In genomic region chr14:55161098-55161634, GRCm38 (mm10) we compare ENCODE assay signal across 7 mouse cellular contexts. TPM values are rescaled to one million over a fixed set of nuclear protein-coding genes. Genes with fewer than 3 reads are reported as not detected.
A peak's percentile ranks its signal among the peaks of the same experiment; 100 is the strongest.
DNase-seq lines count a peak whose midpoint lies in the region; ATAC-seq lines count a peak whose summit lies in the region.

No protein-coding gene starts in this region.

- H3K36me3 ChIP-seq in embryonic facial prominence, embryonic 11.5 days (replicated peaks; ENCODE audit: control insufficient read depth, insufficient read depth, low read depth, low read length): no peaks in the 10 kb centered on the region
- H3K36me3 ChIP-seq in limb, embryonic 11.5 days (ENCODE audit: control insufficient read depth, insufficient read depth, low read length): no peaks in the 10 kb centered on the region
- H3K36me3 ChIP-seq in midbrain, embryonic 14.5 days (ENCODE audit: control insufficient read depth, insufficient read depth, low read length): no peaks in the 10 kb centered on the region

- ATAC-seq in embryonic facial prominence, embryonic 11.5 days (replicated peaks; ENCODE audit: insufficient number of reproducible peaks, low FRiP score, low TSS enrichment, low read depth): peak; percentile 61; the same call in 1 of the 2 replicates
- ATAC-seq in limb, embryonic 11.5 days (ENCODE audit: insufficient number of reproducible peaks, low FRiP score, low TSS enrichment, low read depth): peak; percentile 51; the same call in 1 of the 2 replicates
- ATAC-seq in midbrain, embryonic 14.5 days (ENCODE audit: low FRiP score, low TSS enrichment): peak; percentile 62; the same call in 1 of the 2 replicates

- peak overlapping the region; percentile 31 for H3K4me2 ChIP-seq in embryonic facial prominence, embryonic 11.5 days (ENCODE audit: low read depth, low read length)
- peak overlapping the region; percentile 45; the same call in 1 of the 2 replicates for H3K4me2 ChIP-seq in limb, embryonic 11.5 days (ENCODE audit: low read depth, severe bottlenecking)
- H3K4me2 ChIP-seq in midbrain, embryonic 14.5 days (ENCODE audit: low read length): peak overlapping the region; percentile 51

- no peaks in the 10 kb centered on the region for H3K27me3 ChIP-seq in embryonic facial prominence, embryonic 11.5 days (ENCODE audit: control insufficient read depth, insufficient read depth, low read length)
- no peaks in the 10 kb centered on the region for H3K27me3 ChIP-seq in limb, embryonic 11.5 days (ENCODE audit: control insufficient read depth, insufficient read depth, low read length)
- no peaks in the 10 kb centered on the region for H3K27me3 ChIP-seq in midbrain, embryonic 14.5 days (ENCODE audit: control insufficient read depth, insufficient read depth, low read length)

- no peak overlapping the region for H3K9ac ChIP-seq in embryonic facial prominence, embryonic 11.5 days (replicated peaks; ENCODE audit: low read length)
- no peak overlapping the region for H3K9ac ChIP-seq in limb, embryonic 11.5 days (ENCODE audit: low read length)
- no peak overlapping the region for H3K9ac ChIP-seq in midbrain, embryonic 14.5 days (replicated peaks; ENCODE audit: low read length)

- DNase-seq in adrenal gland, postnatal 10 days: peak; percentile 89
- DNase-seq in embryonic facial prominence, embryonic 11.5 days (ENCODE audit: low spot score): peak; percentile 85
- peak; percentile 61 to 86 for DNase-seq in heart, adult 18-20 months
- peak; percentile 78 for DNase-seq in kidney, adult 18-20 months
- peak; percentile 89 for DNase-seq in limb, embryonic 11.5 days (ENCODE audit: low spot score)
- peak; percentile 88 for DNase-seq in midbrain, embryonic 14.5 days
- peak; percentile 40 to 73 for DNase-seq in spleen, adult 18-20 months

- no peak overlapping the region for H3K27ac ChIP-seq in embryonic facial prominence, embryonic 11.5 days (replicated peaks; ENCODE audit: low read depth, low read length)
- H3K27ac ChIP-seq in limb, embryonic 11.5 days (replicated peaks; ENCODE audit: low read depth, low read length): no peak overlapping the region
- H3K27ac ChIP-seq in midbrain, embryonic 14.5 days (replicated peaks; ENCODE audit: low read depth, low read length): no peak overlapping the region

- 32% methylated on average over 14 of the region's 14 CpGs for WGBS in embryonic facial prominence, embryonic 11.5 days
- 29% methylated on average over 14 of the region's 14 CpGs for WGBS in limb, embryonic 11.5 days
- WGBS in midbrain, embryonic 14.5 days: 30% methylated on average over 14 of the region's 14 CpGs

- no peaks in the 10 kb centered on the region for H3K9me3 ChIP-seq in embryonic facial prominence, embryonic 11.5 days (replicated peaks; ENCODE audit: control insufficient read depth, low read length)
- H3K9me3 ChIP-seq in limb, embryonic 11.5 days (ENCODE audit: control insufficient read depth, low read length): no peaks in the 10 kb centered on the region
- no peaks in the 10 kb centered on the region for H3K9me3 ChIP-seq in midbrain, embryonic 14.5 days (ENCODE audit: control insufficient read depth, low read length)

- no peak overlapping the region for H3K4me3 ChIP-seq in embryonic facial prominence, embryonic 11.5 days (ENCODE audit: low read depth, low read length)
- 0 out of 2 replicates have a peak overlapping the region, but pooled peaks have one; percentile 12 for H3K4me3 ChIP-seq in limb, embryonic 11.5 days (ENCODE audit: low read depth, low read length)
- H3K4me3 ChIP-seq in midbrain, embryonic 14.5 days (replicated peaks; ENCODE audit: low read depth, low read length): no peak overlapping the region

- no peaks in the 10 kb centered on the region for H3K4me1 ChIP-seq in embryonic facial prominence, embryonic 11.5 days (ENCODE audit: control insufficient read depth, insufficient read depth, low read length)
- H3K4me1 ChIP-seq in limb, embryonic 11.5 days (ENCODE audit: control insufficient read depth, insufficient read depth, low read length): no peaks in the 10 kb centered on the region
- no peaks in the 10 kb centered on the region for H3K4me1 ChIP-seq in midbrain, embryonic 14.5 days (ENCODE audit: control insufficient read depth, insufficient read depth, low read length)

RNA-seq across cellular contexts. Expression of gene Jph4, which starts 44.4 kb away (rescaled TPM):
- total RNA-seq in adrenal gland, postnatal 10 days (2021): 1 to 10 TPM; 4.3 to 7.5 TPM
- polyA plus RNA-seq in embryonic facial prominence, embryonic 11.5 days (2014; fragmentation: Nextera tagmentation; extraction: Ambion mirVana): 1.2 and 1.3 TPM in 2 replicates
- total RNA-seq in heart, adult 18-20 months (2021): under 1 TPM in 1 of 2 experiments, not detected in 1; 0.08 TPM
- polyA plus RNA-seq in limb, embryonic 11.5 days (2014; fragmentation: Nextera tagmentation; extraction: Ambion mirVana): 0.17 and 0.18 TPM in 2 replicates
- 31.1 and 38.9 TPM in 2 replicates for polyA plus RNA-seq in midbrain, embryonic 14.5 days (2014; fragmentation: Nextera tagmentation; extraction: Ambion mirVana)

RNA-seq across cellular contexts. Expression of gene Ap1g2, which starts 54.8 kb away (rescaled TPM):
- total RNA-seq in adrenal gland, postnatal 10 days (2021): 10 to 100 TPM; 20.0 to 31.3 TPM
- 8.4 and 13.4 TPM in 2 replicates for polyA plus RNA-seq in embryonic facial prominence, embryonic 11.5 days (2014; fragmentation: Nextera tagmentation; extraction: Ambion mirVana)
- total RNA-seq in heart, adult 18-20 months (2021): 1 to 10 TPM; 3.3 to 8.3 TPM
- 9.9 and 10.6 TPM in 2 replicates for polyA plus RNA-seq in limb, embryonic 11.5 days (2014; fragmentation: Nextera tagmentation; extraction: Ambion mirVana)
- 6.8 and 7.6 TPM in 2 replicates for polyA plus RNA-seq in midbrain, embryonic 14.5 days (2014; fragmentation: Nextera tagmentation; extraction: Ambion mirVana)

Comparison
In these comparisons a context has a peak if more than half of its experiments do, and no peak if none do; other contexts are left out.
1. RNA of gene Jph4, which starts 44.4 kb away (polyA plus RNA-seq): 31.1 to 38.9 TPM in midbrain, embryonic 14.5 days; 1.2 to 1.3 TPM in embryonic facial prominence, embryonic 11.5 days and 0.17 to 0.18 TPM in limb, embryonic 11.5 days; every median in the first group is over 10 times any median in the second.
2. Peak in every context shown above with its lines, with median percentiles within 50 percentile points of each other: DNase-seq, ATAC-seq and H3K4me2 ChIP-seq.